Mouse (Mus musculus): ENCODE measurements around the gene Prdm12. TPM values are rescaled to one million over a fixed set of nuclear protein-coding genes. Genes with fewer than 3 reads are reported as not detected.

The Prdm12 gene
- 0.13 TPM in 1 of 2 replicates, not detected in the other for total RNA-seq (2012; rRNA removed)

DNA sequence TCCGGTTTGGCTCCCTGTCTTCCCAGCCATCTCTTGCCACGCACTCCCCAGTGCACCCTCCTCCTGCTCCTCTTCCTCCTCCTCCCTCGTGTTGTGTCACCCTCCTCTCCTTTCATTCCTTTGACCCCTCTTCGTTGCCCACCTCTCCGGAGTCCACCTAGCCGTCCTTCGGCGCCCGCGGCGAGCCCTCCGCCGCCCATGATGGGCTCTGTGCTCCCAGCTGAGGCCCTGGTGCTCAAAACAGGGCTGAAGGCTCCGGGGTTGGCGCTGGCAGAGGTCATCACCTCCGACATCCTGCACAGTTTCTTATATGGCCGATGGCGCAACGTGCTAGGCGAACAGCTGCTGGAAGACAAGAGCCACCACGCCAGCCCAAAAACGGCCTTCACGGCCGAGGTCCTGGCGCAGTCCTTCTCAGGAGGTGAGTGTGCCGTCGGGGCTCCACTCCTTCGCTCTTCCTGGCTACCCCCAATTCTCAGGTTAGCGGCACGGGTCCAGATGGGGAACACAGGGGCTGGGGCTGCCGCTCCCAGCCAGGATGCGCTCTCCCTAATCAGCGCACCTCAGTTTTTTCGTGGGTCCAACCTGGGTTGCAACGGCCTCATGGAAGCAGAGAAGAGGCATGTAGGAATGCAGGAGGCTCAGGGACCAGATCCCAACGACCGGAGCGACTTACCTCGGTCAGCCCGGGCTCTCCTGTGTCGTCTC is at the start of gene Prdm12:
Gene Prdm12, plus strand, starts transcription at position 137 of the 708 bp plus-strand sequence.
- in situ Hi-C loops (cut with MboI; ENCODE audit: low sequenced_read_pairs in 2 of 2, unreplicated experiment in 2 of 2) = loop anchor here (10.0 to 25.0 kb wide), 2 partner anchors 1995 to 1997 kb away; partner anchors contain the start of gene Lmx1b (in 1 of the 2)
- Histone ChIP-seq H3K27ac (ENCODE audit: insufficient read depth, low read depth, low read length, poor library complexity, severe bottlenecking) (no peak within 1 kb of the TSS), H3K9me3 (ENCODE audit: control insufficient read depth, insufficient read depth, low read depth, low read length) (no peaks in the 10 kb centered on the region), H3K9ac (ENCODE audit: insufficient read depth, low read depth, low read length, poor library complexity, severe bottlenecking) (no peak within 1 kb of the TSS), H3K4me1 (ENCODE audit: control insufficient read depth in 2 of 2, insufficient read depth in 2 of 2, low read length in 2 of 2, poor library complexity in 1 of 2) (peaks cover 0 to 9% of the 10 kb centered on the region in 2 experiments; a peak in 2 of 4 replicates), H3K4me3 (ENCODE audit: insufficient read depth in 1 of 2, low read depth in 1 of 2, low read length in 2 of 2, poor library complexity in 1 of 2, severe bottlenecking in 1 of 2) (peak within 1 kb of the TSS in 1 of 2 experiments; percentile 15; a peak in 1 of 4 replicates), H3K36me3 (ENCODE audit: control insufficient read depth, insufficient read depth, low read length, poor library complexity, severe bottlenecking) (no peaks in the 10 kb centered on the region)
- DNase-seq (ENCODE audit: low read depth, low spot score) = no peak
- TF ChIP-seq ZNF384 (IDR thresholded peaks at IDR 0.05; ENCODE audit: low read depth, low read length) (no peak), HCFC1 (IDR thresholded peaks at IDR 0.05; ENCODE audit: borderline replicate concordance, insufficient read depth, low read length) (no peak), MAFK (IDR thresholded peaks at IDR 0.05; ENCODE audit: insufficient read depth, low read depth, low read length) (no peak), ZC3H11A (IDR thresholded peaks at IDR 0.05; ENCODE audit: borderline replicate concordance, low read depth, low read length) (no peak), CHD2 (IDR thresholded peaks at IDR 0.05; ENCODE audit: low read depth, low read length) (no peak)

DNA sequence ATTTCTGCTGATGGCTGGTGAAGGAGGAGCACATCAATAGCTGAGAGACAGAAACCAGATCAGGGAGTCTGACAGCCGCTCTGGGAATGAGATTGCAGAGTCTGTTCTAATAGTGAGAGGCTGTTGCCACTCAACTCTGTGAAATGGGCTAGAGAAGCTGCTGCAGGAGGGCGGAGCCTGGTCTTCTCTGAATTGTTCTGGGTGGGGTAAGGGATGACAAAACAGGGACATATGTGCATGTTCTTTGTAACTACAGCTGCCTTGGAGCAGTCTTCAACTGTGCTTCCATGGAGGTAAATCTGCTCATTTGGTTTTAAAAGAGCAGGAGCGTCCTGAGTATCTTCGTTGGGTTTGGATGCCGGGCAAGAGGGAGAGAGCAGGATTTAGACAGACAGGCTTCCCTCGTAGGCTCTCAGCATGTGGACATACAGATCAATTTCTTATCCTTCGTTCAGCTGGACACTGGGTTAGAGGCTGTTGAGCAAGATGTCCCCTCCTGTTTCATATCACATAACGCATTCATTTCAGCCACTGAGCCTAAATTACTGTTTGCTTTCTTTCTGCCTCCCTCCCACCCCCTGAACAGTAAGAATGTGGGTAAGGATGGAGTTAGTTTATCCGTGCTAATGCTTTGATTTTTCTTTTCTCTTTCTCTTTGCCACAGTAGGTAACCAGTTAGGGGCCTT is 47.9 kb upstream of the Prdm12 start:
- H3K4me3 ChIP-seq (ENCODE audit: insufficient read depth in 1 of 2, low read depth in 1 of 2, low read length in 2 of 2, poor library complexity in 1 of 2, severe bottlenecking in 1 of 2) = no peak overlapping the region
- H3K9ac ChIP-seq (ENCODE audit: insufficient read depth, low read depth, low read length, poor library complexity, severe bottlenecking) = no peak overlapping the region
- H3K9me3 ChIP-seq (ENCODE audit: control insufficient read depth, insufficient read depth, low read depth, low read length) = no peaks in the 10 kb centered on the region
- no peak for DNase-seq (ENCODE audit: low read depth, low spot score)
- H3K27ac ChIP-seq (ENCODE audit: insufficient read depth, low read depth, low read length, poor library complexity, severe bottlenecking) = no peak overlapping the region
- H3K4me1 ChIP-seq (ENCODE audit: control insufficient read depth in 2 of 2, insufficient read depth in 2 of 2, low read length in 2 of 2, poor library complexity in 1 of 2) = peaks cover 1 to 4% of the 10 kb centered on the region in 2 experiments; a peak in 1 of 4 replicates
- peaks cover 53% of the 10 kb centered on the region for H3K36me3 ChIP-seq (ENCODE audit: control insufficient read depth, insufficient read depth, low read length, poor library complexity, severe bottlenecking)
- TF ChIP-seq ZNF384 (IDR thresholded peaks at IDR 0.05; ENCODE audit: low read depth, low read length) (no peak), MAFK (IDR thresholded peaks at IDR 0.05; ENCODE audit: insufficient read depth, low read depth, low read length) (no peak), HCFC1 (IDR thresholded peaks at IDR 0.05; ENCODE audit: borderline replicate concordance, insufficient read depth, low read length) (no peak), CHD2 (IDR thresholded peaks at IDR 0.05; ENCODE audit: low read depth, low read length) (no peak), ZC3H11A (IDR thresholded peaks at IDR 0.05; ENCODE audit: borderline replicate concordance, low read depth, low read length) (no peak)
- in situ Hi-C loops (cut with MboI; ENCODE audit: low sequenced_read_pairs in 2 of 2, unreplicated experiment in 2 of 2) = no loop called here

DNA sequence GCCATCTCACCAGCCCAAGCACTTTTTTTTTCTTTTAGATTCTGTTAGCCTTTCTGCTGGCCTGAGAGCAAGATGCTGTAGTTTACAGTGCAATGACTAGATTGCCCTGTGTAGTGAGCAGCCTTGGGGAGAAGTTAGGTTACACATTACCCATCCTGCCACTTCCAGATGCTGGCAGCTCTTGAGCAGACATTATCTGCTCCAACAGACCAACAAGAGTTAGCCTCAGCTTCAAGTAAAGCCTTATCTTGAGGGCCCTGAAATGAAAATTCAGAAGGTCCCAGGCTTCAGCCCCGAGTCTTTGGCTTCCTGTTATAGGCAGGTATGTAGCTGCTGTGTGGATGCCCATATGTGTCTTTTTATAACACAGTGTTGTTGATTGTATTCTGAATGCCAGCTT is 32.3 kb upstream of the Prdm12 start:
- no peak overlapping the region for H3K9ac ChIP-seq (ENCODE audit: insufficient read depth, low read depth, low read length, poor library complexity, severe bottlenecking)
- in situ Hi-C loops (cut with MboI; ENCODE audit: low sequenced_read_pairs in 2 of 2, unreplicated experiment in 2 of 2) = no loop called here
- H3K9me3 ChIP-seq (ENCODE audit: control insufficient read depth, insufficient read depth, low read depth, low read length) = no peaks in the 10 kb centered on the region
- no peak for DNase-seq (ENCODE audit: low read depth, low spot score)
- no peak overlapping the region for H3K27ac ChIP-seq (ENCODE audit: insufficient read depth, low read depth, low read length, poor library complexity, severe bottlenecking)
- TF ChIP-seq ZNF384 (IDR thresholded peaks at IDR 0.05; ENCODE audit: low read depth, low read length) = no peak
- no peak for TF ChIP-seq CHD2 (IDR thresholded peaks at IDR 0.05; ENCODE audit: low read depth, low read length)
- no peak for TF ChIP-seq ZC3H11A (IDR thresholded peaks at IDR 0.05; ENCODE audit: borderline replicate concordance, low read depth, low read length)
- TF ChIP-seq MAFK (IDR thresholded peaks at IDR 0.05; ENCODE audit: insufficient read depth, low read depth, low read length) = no peak
- no peak for TF ChIP-seq HCFC1 (IDR thresholded peaks at IDR 0.05; ENCODE audit: borderline replicate concordance, insufficient read depth, low read length)
- H3K4me3 ChIP-seq (ENCODE audit: insufficient read depth in 1 of 2, low read depth in 1 of 2, low read length in 2 of 2, poor library complexity in 1 of 2, severe bottlenecking in 1 of 2) = no peak overlapping the region
- peaks cover 3 to 11% of the 10 kb centered on the region in 2 experiments; a peak in 3 of 4 replicates for H3K4me1 ChIP-seq (ENCODE audit: control insufficient read depth in 2 of 2, insufficient read depth in 2 of 2, low read length in 2 of 2, poor library complexity in 1 of 2)
- peaks cover 80% of the 10 kb centered on the region for H3K36me3 ChIP-seq (ENCODE audit: control insufficient read depth, insufficient read depth, low read length, poor library complexity, severe bottlenecking)

DNA sequence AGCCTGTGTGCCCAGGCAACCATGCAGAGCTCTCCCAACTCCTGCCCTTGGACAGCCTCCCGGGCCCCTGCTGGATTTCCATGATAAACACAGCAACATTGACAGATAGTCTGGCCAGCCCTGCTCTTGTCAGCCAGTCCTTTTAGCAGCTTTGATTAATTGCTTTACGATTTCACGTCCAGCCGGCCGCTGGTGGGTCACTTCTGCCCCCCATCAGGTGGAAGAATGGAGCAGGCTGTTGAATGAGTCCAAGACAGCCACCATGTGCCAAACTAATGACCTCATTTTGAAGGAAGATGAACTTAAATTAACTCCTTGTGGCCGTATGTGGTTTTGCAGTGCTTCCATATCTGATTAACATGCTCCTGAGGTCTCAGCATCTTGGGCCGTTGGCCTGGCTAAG is 30.0 kb upstream of the Prdm12 start:
- Histone ChIP-seq H3K4me3 (ENCODE audit: insufficient read depth in 1 of 2, low read depth in 1 of 2, low read length in 2 of 2, poor library complexity in 1 of 2, severe bottlenecking in 1 of 2) (no peak overlapping the region), H3K9me3 (ENCODE audit: control insufficient read depth, insufficient read depth, low read depth, low read length) (no peaks in the 10 kb centered on the region), H3K36me3 (ENCODE audit: control insufficient read depth, insufficient read depth, low read length, poor library complexity, severe bottlenecking) (peaks cover 87% of the 10 kb centered on the region), H3K4me1 (ENCODE audit: control insufficient read depth in 2 of 2, insufficient read depth in 2 of 2, low read length in 2 of 2, poor library complexity in 1 of 2) (peaks cover 3 to 18% of the 10 kb centered on the region in 2 experiments; a peak in 3 of 4 replicates), H3K27ac (ENCODE audit: insufficient read depth, low read depth, low read length, poor library complexity, severe bottlenecking) (no peak overlapping the region), H3K9ac (ENCODE audit: insufficient read depth, low read depth, low read length, poor library complexity, severe bottlenecking) (no peak overlapping the region)
- no peak for TF ChIP-seq ZNF384 (IDR thresholded peaks at IDR 0.05; ENCODE audit: low read depth, low read length)
- no peak for TF ChIP-seq ZC3H11A (IDR thresholded peaks at IDR 0.05; ENCODE audit: borderline replicate concordance, low read depth, low read length)
- TF ChIP-seq HCFC1 (IDR thresholded peaks at IDR 0.05; ENCODE audit: borderline replicate concordance, insufficient read depth, low read length) = no peak
- TF ChIP-seq MAFK (IDR thresholded peaks at IDR 0.05; ENCODE audit: insufficient read depth, low read depth, low read length) = no peak
- TF ChIP-seq CHD2 (IDR thresholded peaks at IDR 0.05; ENCODE audit: low read depth, low read length) = no peak
- in situ Hi-C loops (cut with MboI; ENCODE audit: low sequenced_read_pairs in 2 of 2, unreplicated experiment in 2 of 2) = no loop called here
- no peak for DNase-seq (ENCODE audit: low read depth, low spot score)
